ENCODE assay signal across 19 mouse cellular contexts in genomic region chr2:29414852-29415473, GRCm38 (mm10).
DNase-seq lines count a peak whose midpoint lies in the region; ATAC-seq lines count a peak whose summit lies in the region.
"Had no signal": no experiment of that assay in that cellular context is flagged by ENCODE, and none has a peak within 500 bp of the region (broad histone marks: within the 10 kb centered on the region; RNA-seq: fewer than 3 reads in every experiment).

No protein-coding gene starts in this region.

- no peak overlapping the region for H3K4me2 ChIP-seq in forebrain, embryonic 16.5 days (ENCODE audit: low read length)
- H3K4me2 ChIP-seq: embryonic facial prominence, embryonic 12.5 days; hindbrain, embryonic 13.5 days; midbrain, embryonic 15.5 days had no signal

- no peak overlapping the region; the same call in 1 of the 2 replicates for H3K27ac ChIP-seq in forebrain, embryonic 16.5 days (ENCODE audit: low read length)
- H3K27ac ChIP-seq: embryonic facial prominence, embryonic 12.5 days; hindbrain, embryonic 13.5 days; kidney, postnatal 0 days; midbrain, embryonic 15.5 days; stomach, postnatal 0 days had no signal

- peaks cover 29% of the 10 kb centered on the region for H3K4me1 ChIP-seq in forebrain, embryonic 16.5 days (replicated peaks; ENCODE audit: control insufficient read depth, insufficient read depth, low read length)

- H3K9me3 ChIP-seq in forebrain, embryonic 16.5 days (ENCODE audit: control insufficient read depth, low read length), result no peaks in the 10 kb centered on the region
- H3K9me3 ChIP-seq: embryonic facial prominence, embryonic 12.5 days; hindbrain, embryonic 13.5 days; midbrain, embryonic 15.5 days had no signal

- WGBS in forebrain, embryonic 16.5 days, result 53% methylated on average over 7 of the region's 7 CpGs

- no peak overlapping the region for H3K4me3 ChIP-seq in forebrain, embryonic 16.5 days (replicated peaks; ENCODE audit: low read length)
- H3K4me3 ChIP-seq: embryonic facial prominence, embryonic 12.5 days; erythroblast, embryonic 14.5 days; hindbrain, embryonic 13.5 days; midbrain, embryonic 15.5 days had no signal

- no peak overlapping the region for H3K9ac ChIP-seq in forebrain, embryonic 16.5 days (replicated peaks; ENCODE audit: low read depth, low read length)
- H3K9ac ChIP-seq: embryonic facial prominence, embryonic 12.5 days; hindbrain, embryonic 13.5 days; midbrain, embryonic 15.5 days had no signal

- ATAC-seq in frontal cortex, adult (ENCODE audit: low TSS enrichment), result 0 out of 2 replicates have a peak, but pooled peaks have one; percentile 11
- ATAC-seq in forebrain, embryonic 16.5 days, result peak; percentile 61
- ATAC-seq: inflammation-experienced regulatory T-cells, adult 6 months; midbrain, embryonic 15.5 days had no signal

- H3K36me3 ChIP-seq in forebrain, embryonic 16.5 days (ENCODE audit: control insufficient read depth, insufficient read depth), result no peaks in the 10 kb centered on the region
- H3K36me3 ChIP-seq: embryonic facial prominence, embryonic 12.5 days; hindbrain, embryonic 13.5 days; midbrain, embryonic 15.5 days had no signal

- peak; percentile 15 to 18 for DNase-seq in cerebellum, adult 18-20 months
- no peak for DNase-seq in cerebellum, postnatal 4 days (ENCODE audit: low spot score in 2 of 2)
- no peak for DNase-seq in frontal cortex, postnatal 36 days (ENCODE audit: low spot score in 2 of 2)
- peak; percentile 30 for DNase-seq in MN1 (ENCODE audit: low spot score)
- no peak for DNase-seq in left cerebral cortex, adult 9 months (ENCODE audit: low spot score in 2 of 2)
- DNase-seq in gastrocnemius, adult 18-20 months (ENCODE audit: low spot score), result no peak
- DNase-seq: adrenal gland, adult 2 months; kidney, adult 18-20 months; lung, postnatal 4 days; thymus, adult 2 months had no signal

- H3K27me3 ChIP-seq in forebrain, embryonic 16.5 days (replicated peaks; ENCODE audit: control insufficient read depth, insufficient read depth, low read length), result no peaks in the 10 kb centered on the region
- H3K27me3 ChIP-seq: embryonic facial prominence, embryonic 12.5 days; hindbrain, embryonic 13.5 days; midbrain, embryonic 15.5 days had no signal

Comparison
In these comparisons a context has a peak if more than half of its experiments do, and no peak if none do; other contexts are left out.
1. DNase-seq: peak in cerebellum, adult 18-20 months (2 of 2) and MN1 (single experiment); none in cerebellum, postnatal 4 days (0 of 2), frontal cortex, postnatal 36 days (0 of 2), left cerebral cortex, adult 9 months (0 of 2) and gastrocnemius, adult 18-20 months (single experiment).